Mouse (Mus musculus): ENCODE measurements around the gene Scgb1a1.
"Not testable (repeated sequence)": the region's sequence is repeated elsewhere in the genome, so short reads cannot be mapped to it uniquely, and the experiment has no call there.

Gene Scgb1a1

GRCm38 (mm10) chr19:9100297-9101061 lies 12.7 kb upstream of the Scgb1a1 start:
- DNase-seq (ENCODE audit: low read depth, low spot score) = no peak

- no peak for DNase-seq (ENCODE audit: low read depth, low spot score)
Observed at GRCm38 (mm10) chr19:9099751-9100150, 12.0 kb upstream of the Scgb1a1 start.

- peak; percentile 54 for DNase-seq (ENCODE audit: low read depth, low spot score)
Observed at GRCm38 (mm10) chr19:9097441-9097840, 9.7 kb upstream of the Scgb1a1 start.

GRCm38 (mm10) chr19:9095111-9095510 lies 7.4 kb upstream of the Scgb1a1 start:
- DNase-seq (ENCODE audit: low read depth, low spot score) = no peak

- no peak for DNase-seq (ENCODE audit: low read depth, low spot score)
Observed at GRCm38 (mm10) chr19:9090709-9091108, 3.0 kb upstream of the Scgb1a1 start.

- DNase-seq (ENCODE audit: low read depth, low spot score) = no peak
Observed at GRCm38 (mm10) chr19:9090191-9090590, 2.4 kb upstream of the Scgb1a1 start.

- DNase-seq (ENCODE audit: low read depth, low spot score) = not testable (repeated sequence)
Observed at GRCm38 (mm10) chr19:9083892-9084291, 3.9 kb downstream of the Scgb1a1 start.

- DNase-seq (ENCODE audit: low read depth, low spot score) = no peak
Observed at GRCm38 (mm10) chr19:9083010-9083355, 4.8 kb downstream of the Scgb1a1 start.

- peak; percentile 87 for DNase-seq (ENCODE audit: low read depth, low spot score)
Observed at GRCm38 (mm10) chr19:9082191-9083009, 5.4 kb downstream of the Scgb1a1 start.

GRCm38 (mm10) chr19:9081311-9082190 lies 6.2 kb downstream of the Scgb1a1 start:
- DNase-seq (ENCODE audit: low read depth, low spot score) = peak; percentile 93

GRCm38 (mm10) chr19:9079916-9080315 lies 7.8 kb downstream of the Scgb1a1 start:
- DNase-seq (ENCODE audit: low read depth, low spot score) = peak; percentile 26

- peak; percentile 91 for DNase-seq (ENCODE audit: low read depth, low spot score)
Observed at GRCm38 (mm10) chr19:9076982-9077660, 10.6 kb downstream of the Scgb1a1 start.

- no peak for DNase-seq (ENCODE audit: low read depth, low spot score)
Observed at GRCm38 (mm10) chr19:9076035-9076434, 11.7 kb downstream of the Scgb1a1 start.

- DNase-seq (ENCODE audit: low read depth, low spot score) = peak; percentile 85
Observed at GRCm38 (mm10) chr19:9075558-9075957, 12.2 kb downstream of the Scgb1a1 start.

- DNase-seq (ENCODE audit: low read depth, low spot score) = no peak
Observed at GRCm38 (mm10) chr19:9074424-9074823, 13.3 kb downstream of the Scgb1a1 start.

- DNase-seq (ENCODE audit: low read depth, low spot score) = peak; percentile 44
Observed at GRCm38 (mm10) chr19:9073776-9074411, 13.9 kb downstream of the Scgb1a1 start.

- no peak for DNase-seq (ENCODE audit: low read depth, low spot score)
Observed at GRCm38 (mm10) chr19:9072157-9072530, 15.6 kb downstream of the Scgb1a1 start.

GRCm38 (mm10) chr19:9071456-9072156 lies 16.2 kb downstream of the Scgb1a1 start:
- DNase-seq (ENCODE audit: low read depth, low spot score) = no peak

GRCm38 (mm10) chr19:9070316-9070715 lies 17.4 kb downstream of the Scgb1a1 start:
- DNase-seq (ENCODE audit: low read depth, low spot score) = no peak

GRCm38 (mm10) chr19:9069687-9070307 lies 18.0 kb downstream of the Scgb1a1 start:
- DNase-seq (ENCODE audit: low read depth, low spot score) = no peak

All from R1 (cell line).